Mouse (Mus musculus) gastrocnemius, adult 8-10 months (tissue): Measurements from ENCODE around the gene Rarb. TPM values are rescaled to one million over a fixed set of nuclear protein-coding genes. Genes with fewer than 3 reads are reported as not detected.

ENCODE experiments used
- DNase-seq, 2 experiments: peaks; one replicate each; pipeline ENCODE4 v3.0.0; 2022; ENCODE audit warnings: low spot score in 2 of 2
- total RNA-seq, 4 experiments: library from RNA; stranded (reverse); gene quantifications; 2 replicates each; pipeline ENCODE4 v1.2.4; 2022

Rarb gene
- total RNA-seq, 4 experiments from 2014 or later = 9.2 to 14.2 (median 12.3) TPM

- no peak for DNase-seq
Observed at GRCm38 (mm10) chr14:16735331-16736012, 83.5 kb downstream of the Rarb start.

GRCm38 (mm10) chr14:16733595-16734298 is 85.2 kb downstream of the Rarb start:
- no peak for DNase-seq

- no peak for DNase-seq
Observed at GRCm38 (mm10) chr14:16732054-16732453, 86.9 kb downstream of the Rarb start.

GRCm38 (mm10) chr14:16728175-16728838 is 90.6 kb downstream of the Rarb start:
- DNase-seq = no peak

- DNase-seq = no peak
Observed at GRCm38 (mm10) chr14:16723991-16724390, 95.0 kb downstream of the Rarb start.

- DNase-seq = no peak
Observed at GRCm38 (mm10) chr14:16717821-16718220, 101.1 kb downstream of the Rarb start.

- no peak for DNase-seq
Observed at GRCm38 (mm10) chr14:16714344-16714955, 104.5 kb downstream of the Rarb start.

- DNase-seq = no peak
Observed at GRCm38 (mm10) chr14:16713773-16714172, 105.2 kb downstream of the Rarb start.

GRCm38 (mm10) chr14:16699228-16699627 is 119.7 kb downstream of the Rarb start:
- DNase-seq = no peak

GRCm38 (mm10) chr14:16695453-16696120 is 123.4 kb downstream of the Rarb start:
- DNase-seq = no peak

- DNase-seq = no peak
Observed at GRCm38 (mm10) chr14:16678335-16678734, 140.6 kb downstream of the Rarb start.

GRCm38 (mm10) chr14:16677081-16677480 is 141.9 kb downstream of the Rarb start:
- no peak for DNase-seq

- DNase-seq = no peak
Observed at GRCm38 (mm10) chr14:16670571-16670970, 148.4 kb downstream of the Rarb start.

GRCm38 (mm10) chr14:16639153-16639943 is 179.6 kb downstream of the Rarb start:
- peak in 1 of 2 experiments; percentile 17 for DNase-seq

GRCm38 (mm10) chr14:16613975-16614374 is 205.0 kb downstream of the Rarb start:
- no peak for DNase-seq

- DNase-seq = no peak
Observed at GRCm38 (mm10) chr14:16605480-16605879, 213.5 kb downstream of the Rarb start.

GRCm38 (mm10) chr14:16604469-16605064 is 214.4 kb downstream of the Rarb start:
- DNase-seq = no peak

GRCm38 (mm10) chr14:16603040-16603590 is 215.8 kb downstream of the Rarb start:
- no peak for DNase-seq

- DNase-seq = no peak
Observed at GRCm38 (mm10) chr14:16599224-16599623, 219.7 kb downstream of the Rarb start.

GRCm38 (mm10) chr14:16598074-16598501 is 220.9 kb downstream of the Rarb start:
- no peak for DNase-seq
